Mouse (Mus musculus) erythroblast, adult 5-6 weeks (primary cell): ENCODE results near the gene Fem1b. TPM values are rescaled to one million over a fixed set of nuclear protein-coding genes. Genes with fewer than 3 reads are reported as not detected.
A peak's percentile ranks its signal among the peaks of the same experiment; 100 is the strongest.
"Not testable (repeated sequence)": the region's sequence is repeated elsewhere in the genome, so short reads cannot be mapped to it uniquely, and the experiment has no call there.

Experiments
- ATAC-seq: replicated peaks from 2 replicates; pipeline ENCODE4 v1.8.0; 2016; ENCODE audit warnings: moderate number of reproducible peaks, mild to moderate bottlenecking, moderate TSS enrichment, inconsistent platforms; ENCODE audit not compliant: poor library complexity, low FRiP score, severe bottlenecking
- total RNA-seq, 2 experiments: library from RNA; stranded (forward) in 1 of 2; stranded (reverse) in 1 of 2; fragments of 150-400 nt in 1 of 2; fragments of 200-764, 138-1000 nt in 1 of 2; gene quantifications; 2 replicates each; pipeline versions ENCODE4 v1.2.3 to v1.2.4; 2015 to 2017; ENCODE audit warnings: low replicate concordance in 2 of 2

The Fem1b gene
- total RNA-seq, 2 experiments from 2014 or later, result 7.5 to 14.7 TPM

- peak; percentile 99 for ATAC-seq
These were observed 16.9 kb upstream of the Fem1b start for GRCm38 (mm10) chr9:62828662-62829086.

DNA sequence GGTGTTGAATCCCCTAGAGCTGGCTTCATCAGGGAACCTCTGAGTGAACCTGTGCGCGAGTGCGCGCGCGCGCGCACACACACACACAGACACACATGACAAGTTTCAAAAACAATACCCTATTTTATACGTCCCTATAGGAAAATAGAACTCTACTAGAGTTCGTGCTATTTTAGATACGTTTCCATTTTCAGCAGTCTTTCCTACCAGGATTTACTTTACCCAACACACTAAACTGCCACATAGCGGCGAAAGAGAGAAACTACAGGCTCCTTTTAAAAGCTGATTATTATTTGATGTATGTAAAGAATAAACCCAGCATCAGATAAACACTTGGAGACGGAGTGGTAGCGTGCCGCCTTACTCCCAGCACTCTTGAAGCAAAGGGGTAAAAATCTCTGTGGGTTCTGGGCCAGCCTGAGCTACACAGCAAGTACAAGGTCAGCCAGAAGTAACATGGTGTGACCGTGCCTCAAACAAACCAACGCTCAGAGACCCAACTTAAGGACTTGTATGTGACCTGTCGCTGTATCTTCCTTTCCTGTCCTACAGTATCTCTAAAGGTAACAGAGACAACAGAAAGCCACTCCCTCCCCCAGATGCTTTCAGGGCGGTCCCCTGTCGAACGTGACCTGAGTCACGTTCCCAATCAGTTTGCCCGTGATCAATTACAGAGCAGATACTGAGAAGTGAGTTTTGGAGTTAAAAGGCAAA lies 16.4 kb upstream of the Fem1b start:
- ATAC-seq, result peak; percentile 67

DNA sequence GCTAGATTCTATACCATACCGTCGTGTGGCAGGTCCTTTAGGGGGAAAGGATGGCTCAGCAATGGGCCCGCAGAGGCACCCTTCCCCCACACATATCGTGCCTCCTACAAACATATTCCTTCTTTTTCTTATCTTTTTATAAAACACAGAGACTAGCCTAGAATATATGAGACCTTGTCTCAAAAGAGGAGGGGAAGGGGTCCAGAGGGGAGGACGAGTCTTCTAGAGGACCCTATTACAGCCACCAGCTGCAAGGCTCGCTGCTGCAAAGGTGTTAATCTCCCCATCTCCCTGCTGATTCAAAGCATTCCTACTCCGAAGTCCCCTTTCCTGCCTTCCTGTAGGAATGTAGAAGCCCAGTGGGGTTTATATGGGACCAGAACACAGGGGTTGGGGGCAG lies 14.7 kb upstream of the Fem1b start:
- no peak for ATAC-seq

DNA sequence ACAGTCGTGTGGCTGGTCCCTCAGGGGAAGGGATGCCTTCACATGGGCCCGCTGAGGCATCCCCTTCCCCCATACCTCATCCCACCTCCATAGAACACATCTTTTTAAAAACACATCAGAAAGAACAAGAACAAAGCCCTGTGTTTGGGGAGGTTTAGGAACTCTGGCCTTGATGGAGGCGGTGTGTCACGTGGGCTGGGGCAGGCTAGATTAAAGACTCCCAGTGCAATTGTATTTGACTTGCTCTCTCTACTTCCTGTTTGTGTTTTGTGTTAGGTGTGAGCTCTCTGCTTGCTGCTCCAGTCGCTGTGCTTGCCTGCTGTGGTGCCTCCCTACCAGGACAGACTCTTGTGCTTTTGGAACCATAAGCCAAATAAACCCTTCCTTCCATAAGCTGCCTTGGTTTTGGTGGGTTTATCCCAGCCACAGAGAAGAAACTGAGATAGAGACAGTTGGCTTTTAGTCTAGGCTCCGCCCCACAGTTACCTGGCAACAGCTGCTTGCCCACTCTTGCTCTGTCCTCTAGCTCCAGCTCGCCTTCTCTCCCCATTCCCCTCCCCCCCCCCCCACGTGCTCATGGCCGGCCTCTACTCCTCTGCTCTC lies 14.2 kb upstream of the Fem1b start:
- ATAC-seq, result no peak

DNA sequence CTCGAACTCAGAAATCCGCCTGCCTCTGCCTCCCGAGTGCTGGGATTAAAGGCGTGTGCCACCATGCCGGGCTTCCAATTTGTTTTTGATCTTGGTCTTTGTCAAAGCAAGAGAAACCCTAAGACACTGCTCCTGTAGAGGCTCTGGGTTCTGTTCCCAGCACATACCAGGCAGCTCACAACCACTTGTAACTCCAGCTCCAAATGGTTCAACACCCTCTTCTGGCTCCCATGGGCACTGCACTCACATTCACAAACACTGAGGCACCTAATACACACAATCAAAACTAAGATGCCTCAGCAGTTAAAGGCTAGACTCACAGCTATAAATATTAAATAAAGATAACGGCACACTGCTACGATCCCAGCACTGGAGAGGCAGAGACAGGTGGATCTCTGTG lies 10.1 kb upstream of the Fem1b start:
- no peak for ATAC-seq

DNA sequence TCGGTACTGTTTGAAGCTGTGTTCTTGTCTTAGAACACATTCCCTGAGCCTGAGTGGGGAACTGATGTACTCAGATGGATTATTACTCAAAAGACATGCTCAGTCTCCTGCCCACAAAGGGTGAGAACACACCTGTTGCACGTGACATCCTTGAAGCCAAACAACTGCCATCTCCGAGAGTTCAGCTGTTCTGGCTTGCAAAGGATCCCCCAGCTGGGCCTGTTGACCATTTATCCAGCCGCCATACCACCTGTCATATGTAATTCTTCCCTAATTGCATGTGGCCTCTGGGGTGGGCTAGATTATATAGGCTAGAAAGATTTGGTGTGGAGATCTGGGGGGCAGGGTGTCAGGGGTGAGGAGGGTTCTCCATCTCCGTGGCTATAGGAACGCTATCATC lies 9.1 kb upstream of the Fem1b start:
- no peak for ATAC-seq

DNA sequence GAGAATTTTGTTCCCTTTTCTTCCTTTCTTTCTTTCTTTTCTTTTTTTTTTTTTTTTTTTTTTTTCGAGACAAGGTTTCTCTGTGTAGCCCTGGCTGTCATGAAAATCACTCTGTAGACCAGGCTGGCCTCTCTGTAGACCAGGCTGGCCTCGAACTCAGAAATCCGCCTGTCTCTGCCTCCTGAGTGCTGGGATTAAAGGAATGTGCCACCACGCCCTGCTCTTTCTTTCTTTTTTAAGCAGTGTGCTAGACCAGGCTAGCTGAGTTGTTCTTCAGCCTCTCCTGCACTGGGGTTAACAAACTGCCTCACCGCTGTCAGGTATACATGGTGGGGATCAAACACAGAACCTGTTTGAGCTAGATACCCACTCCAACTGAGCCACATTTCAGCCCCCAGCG lies 8.2 kb upstream of the Fem1b start:
- ATAC-seq, result not testable (repeated sequence)

GRCm38 (mm10) chr9:62819494-62819893 lies 7.8 kb upstream of the Fem1b start:
- ATAC-seq, result no peak

DNA sequence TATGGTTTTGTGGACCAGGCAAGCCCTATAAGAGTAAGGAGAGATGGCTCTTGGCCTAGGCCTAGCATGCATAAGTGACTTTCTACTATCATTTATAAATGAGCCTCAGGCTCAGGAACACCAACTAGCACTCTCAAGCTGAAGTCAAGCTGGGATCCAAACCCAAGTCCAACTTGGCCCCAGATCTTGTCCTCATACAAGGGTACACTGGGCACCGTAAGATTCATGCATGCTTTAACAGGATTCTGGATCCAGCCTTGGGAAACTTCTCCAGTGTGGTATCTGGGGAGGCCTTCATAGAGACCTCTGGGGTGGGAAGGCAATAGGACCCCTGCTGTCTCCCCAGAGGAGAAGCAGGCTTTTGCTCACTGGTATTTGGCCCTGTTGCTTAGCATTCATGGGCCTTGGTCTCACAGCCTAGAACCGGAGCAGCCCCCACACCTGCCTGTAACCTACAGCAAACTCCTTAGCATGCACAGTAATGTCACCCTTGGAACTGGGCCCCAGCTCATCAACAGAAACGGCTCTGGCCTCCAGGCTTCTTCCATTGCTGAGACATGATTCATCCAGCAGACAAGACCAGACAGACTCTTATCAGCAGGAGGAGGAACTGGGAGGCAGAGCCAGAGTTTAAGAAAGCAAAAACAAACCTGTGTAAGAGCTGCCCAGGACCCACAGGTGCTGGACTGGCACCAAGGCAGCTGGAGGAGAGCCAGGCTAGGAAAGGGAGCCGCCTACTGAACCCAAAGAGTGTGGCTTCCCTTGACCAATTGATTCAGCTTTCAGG lies 6.3 kb upstream of the Fem1b start:
- no peak for ATAC-seq

DNA sequence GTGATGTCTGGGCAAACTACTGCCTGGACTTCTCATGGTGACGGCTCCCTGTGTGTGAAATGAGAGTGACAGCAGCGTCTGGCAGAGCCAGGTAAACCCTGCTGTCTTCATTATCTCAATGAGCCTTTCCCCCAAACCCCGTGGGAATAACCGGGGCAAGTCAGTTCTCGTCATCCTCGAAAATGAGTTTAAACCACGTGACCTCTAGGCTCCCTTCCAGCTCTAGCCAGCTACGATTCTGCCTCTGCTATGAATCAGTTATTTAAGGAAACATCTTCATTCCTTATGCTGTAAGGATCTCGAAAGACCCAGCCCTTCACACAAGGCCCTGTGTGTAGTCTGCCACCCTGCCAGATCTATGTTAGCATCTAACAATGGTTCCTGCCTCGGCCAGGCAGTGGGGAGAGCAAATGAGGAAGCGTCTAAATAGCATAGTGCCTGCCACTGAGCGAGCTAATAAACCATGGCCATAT lies 5.4 kb upstream of the Fem1b start:
- no peak for ATAC-seq

- ATAC-seq, result no peak
These were observed 4.8 kb upstream of the Fem1b start for GRCm38 (mm10) chr9:62816323-62817098.

GRCm38 (mm10) chr9:62814751-62815150 lies 3.0 kb upstream of the Fem1b start:
- ATAC-seq, result no peak

GRCm38 (mm10) chr9:62812216-62813049 lies 699 bp upstream of the Fem1b start:
- ATAC-seq, result no peak

DNA sequence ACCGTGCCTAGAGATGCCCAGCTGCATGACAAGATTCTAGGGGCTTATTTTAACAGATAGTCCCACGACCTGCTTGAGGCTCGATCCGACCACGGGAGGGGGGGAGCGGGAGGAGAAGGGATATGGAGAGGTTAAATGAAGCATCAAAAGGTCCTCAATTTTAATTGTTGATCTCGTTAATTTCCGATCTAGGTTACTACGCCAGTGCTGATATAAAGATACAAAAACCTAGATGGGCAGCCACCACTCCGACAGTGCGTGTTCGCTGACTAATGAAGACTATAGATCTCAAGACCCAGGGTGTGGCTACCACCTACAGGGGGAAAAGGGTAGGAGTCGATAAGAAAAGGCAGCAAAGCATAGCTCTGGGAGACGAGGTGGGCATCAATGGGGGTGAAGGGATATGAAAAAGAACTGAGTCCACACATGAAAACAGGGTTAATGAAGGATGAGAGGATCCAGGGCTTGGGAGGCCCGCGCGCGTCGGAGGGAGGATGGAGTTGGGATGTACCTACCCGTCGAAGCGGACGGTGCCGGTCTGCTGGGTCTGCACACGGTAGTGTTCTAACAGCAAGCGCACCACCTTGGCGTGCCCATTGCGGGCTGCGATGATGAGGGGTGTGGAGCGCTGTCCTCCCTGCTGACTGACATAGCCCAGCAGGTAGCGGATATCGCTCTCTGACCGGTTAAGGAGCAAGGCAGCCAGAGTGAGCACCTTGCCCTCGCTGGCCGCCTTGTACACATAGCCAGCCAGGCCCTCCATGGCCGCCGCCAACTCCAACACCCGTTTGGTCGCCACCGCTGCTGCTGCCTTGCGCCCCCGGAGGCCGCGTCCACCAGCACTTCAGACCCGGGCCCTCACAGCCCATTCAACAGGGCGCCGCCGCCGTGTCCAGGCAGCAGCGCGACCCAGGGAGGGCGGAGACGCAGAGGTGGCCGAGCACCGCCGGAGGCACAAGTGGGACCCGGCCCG lies 905 bp downstream of the Fem1b start:
- ATAC-seq, result peak; percentile 74

DNA sequence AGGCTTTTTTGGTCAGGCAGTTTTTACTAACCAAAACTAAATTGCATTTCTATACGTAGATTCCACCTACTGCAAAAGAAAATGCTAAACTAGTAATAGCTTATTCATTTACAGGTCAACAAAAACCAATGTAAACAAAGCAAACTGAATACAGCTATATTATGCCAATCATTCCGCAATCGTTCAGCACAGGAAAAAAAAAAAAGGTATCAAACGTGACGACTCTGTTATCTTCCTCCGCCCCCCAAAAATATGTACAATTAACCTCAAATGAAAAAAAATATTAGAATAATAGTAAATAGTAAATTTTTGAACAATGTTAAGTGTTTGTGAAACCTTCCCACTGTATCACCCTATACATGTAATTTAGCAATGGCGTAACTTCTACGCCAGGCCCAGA lies 1.6 kb downstream of the Fem1b start:
- ATAC-seq, result no peak

DNA sequence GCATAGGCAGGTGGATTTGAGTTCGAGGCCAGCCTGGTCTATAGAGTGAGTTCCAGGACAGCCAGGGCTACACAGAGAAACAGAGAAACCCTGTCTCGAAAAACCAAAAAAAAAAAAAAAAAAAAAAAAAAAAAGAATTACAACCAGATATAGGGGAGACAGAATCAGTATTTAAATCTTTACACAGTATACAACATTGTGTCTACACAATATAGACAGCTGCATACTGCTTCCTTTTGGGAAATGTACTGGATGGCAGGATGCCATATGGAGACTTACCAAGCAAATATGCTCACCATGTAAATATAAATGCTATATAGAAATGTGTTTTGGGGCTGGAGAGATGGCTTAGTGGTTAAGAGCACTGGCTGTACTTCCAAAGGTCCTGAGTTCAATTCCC lies 12.5 kb downstream of the Fem1b start:
- ATAC-seq, result not testable (repeated sequence)

DNA sequence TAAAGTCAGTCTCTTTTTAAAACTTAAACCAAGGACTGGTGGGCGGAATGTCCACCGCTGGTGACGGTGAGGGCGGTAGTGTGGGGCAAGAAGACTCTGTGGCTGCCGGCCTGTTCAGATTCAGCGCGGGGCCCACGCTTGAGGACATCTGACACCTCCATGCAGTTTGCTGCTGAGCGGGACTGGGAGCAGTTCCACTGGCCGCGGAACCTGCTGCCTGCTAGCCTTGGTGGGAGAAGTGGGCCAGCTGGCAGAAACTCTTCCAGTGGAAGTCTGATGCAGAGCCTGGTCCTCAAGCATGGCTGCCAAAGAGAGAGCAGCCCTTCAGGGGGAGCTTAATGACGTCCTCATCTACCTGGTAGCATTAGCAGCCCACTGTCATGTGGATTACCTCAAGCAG lies 21.9 kb downstream of the Fem1b start:
- no peak for ATAC-seq

GRCm38 (mm10) chr9:62786721-62787120 lies 25.0 kb downstream of the Fem1b start:
- ATAC-seq, result no peak
